Mouse (Mus musculus) thymus, postnatal 14 days (tissue): Measurements from ENCODE around the gene Akain1.

Source experiments
- DNase-seq: peaks from one replicate; pipeline ENCODE4 v3.0.0; 2021

The Akain1 gene

DNA sequence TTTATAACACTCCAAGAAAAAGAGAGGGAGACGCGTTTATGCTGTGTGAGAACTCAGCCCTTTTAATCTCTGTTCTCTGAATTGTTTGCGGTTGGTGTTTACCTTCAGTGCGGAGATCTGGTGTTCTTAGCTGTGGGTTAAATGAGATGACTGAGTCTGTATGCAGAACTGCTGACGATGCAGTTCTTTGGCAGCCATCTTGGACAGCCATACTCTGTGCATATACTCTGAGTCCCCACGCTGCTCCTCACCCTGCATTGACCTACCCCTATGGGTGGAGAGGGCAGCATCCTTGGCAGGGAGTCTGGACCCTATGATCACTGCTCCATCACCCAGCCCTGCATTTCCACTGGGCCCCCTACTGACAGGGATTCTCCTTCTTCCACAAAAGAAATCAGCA, 48.8 kb downstream of the Akain1 start:
- no peak for DNase-seq

DNA sequence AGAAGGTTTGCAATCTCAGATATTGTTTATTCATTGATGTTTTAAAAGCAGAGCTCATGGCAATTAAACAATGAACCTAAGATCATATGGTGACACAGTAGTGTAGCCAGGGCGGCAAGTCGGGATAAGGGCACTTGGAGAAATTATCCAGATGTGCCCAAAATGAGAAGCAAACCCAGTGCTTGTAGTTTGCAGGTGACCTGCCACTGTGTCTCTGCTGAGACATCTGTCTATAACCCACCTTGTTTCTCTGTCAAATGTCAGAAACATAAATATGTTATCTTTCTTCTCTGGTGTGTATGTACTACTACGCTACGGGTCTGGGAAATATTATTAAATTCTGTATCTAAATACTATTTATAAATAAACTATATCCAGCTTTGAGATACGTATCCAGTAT, 49.7 kb downstream of the Akain1 start:
- DNase-seq: no peak

DNA sequence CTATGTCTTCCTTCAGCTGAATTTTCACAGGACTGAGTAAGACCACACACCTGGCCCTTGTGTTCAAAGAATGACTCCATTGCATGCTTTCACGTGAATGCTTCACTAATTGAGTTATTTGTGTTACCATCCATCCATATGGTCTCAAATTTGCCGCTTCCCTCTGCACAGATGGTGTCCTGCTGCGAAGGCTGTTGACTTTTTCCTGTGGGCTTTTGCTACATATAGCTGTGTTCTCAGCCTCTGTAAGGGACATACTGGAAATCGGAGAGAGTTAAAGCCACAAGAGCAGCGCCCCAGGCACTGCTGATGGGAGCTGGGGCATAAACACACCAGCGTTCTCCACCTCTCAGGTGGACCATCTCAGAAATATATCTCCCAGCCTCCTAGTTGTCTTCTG, 53.2 kb downstream of the Akain1 start:
- DNase-seq: no peak

- DNase-seq: peak; percentile 29
Measured at GRCm38 (mm10) chr17:69495531-69495930, 56.4 kb downstream of the Akain1 start.

DNA sequence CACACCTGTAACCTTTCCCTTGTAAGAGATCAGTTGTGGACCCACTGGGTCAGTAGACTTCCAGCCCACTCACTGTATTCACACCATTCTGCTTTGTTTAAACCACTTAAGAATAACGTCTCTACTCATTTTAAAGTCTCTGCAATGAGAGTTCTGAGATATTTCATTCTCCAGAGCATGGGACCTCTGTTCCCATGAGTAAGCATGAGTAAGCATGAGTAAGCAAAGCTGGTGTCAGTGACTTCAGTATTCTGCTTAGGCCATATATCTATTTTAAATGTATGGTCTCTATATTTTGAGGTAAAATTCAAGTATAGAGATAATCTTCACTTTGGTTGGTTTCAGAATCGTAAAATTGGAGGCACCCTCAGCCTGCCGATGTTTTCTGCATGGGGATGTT, 57.0 kb downstream of the Akain1 start:
- DNase-seq: no peak

GRCm38 (mm10) chr17:69497315-69497714, 58.2 kb downstream of the Akain1 start:
- DNase-seq: no peak

DNA sequence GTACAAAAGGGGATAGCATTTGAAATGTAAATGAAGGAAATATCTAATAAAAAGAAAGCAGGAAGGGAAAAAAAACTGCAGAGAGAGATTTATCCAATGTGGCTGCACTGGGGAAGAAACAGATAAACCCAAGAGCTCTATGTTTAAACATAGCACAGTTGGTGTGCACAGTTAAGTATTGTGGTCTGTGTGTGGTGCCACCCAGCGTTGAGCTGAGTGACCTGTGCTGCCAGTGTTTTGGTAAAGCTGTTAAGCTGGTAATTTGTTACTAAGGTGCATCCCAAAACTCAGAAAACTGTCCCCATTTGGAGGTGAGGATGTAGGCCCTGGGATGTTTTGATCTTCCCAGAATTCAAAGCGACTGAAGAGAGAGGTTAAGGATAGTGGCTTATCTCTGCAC, 59.8 kb downstream of the Akain1 start:
- no peak for DNase-seq

- no peak for DNase-seq
Measured at GRCm38 (mm10) chr17:69499441-69499840, 60.3 kb downstream of the Akain1 start.

GRCm38 (mm10) chr17:69506070-69506469, 66.9 kb downstream of the Akain1 start:
- no peak for DNase-seq

DNA sequence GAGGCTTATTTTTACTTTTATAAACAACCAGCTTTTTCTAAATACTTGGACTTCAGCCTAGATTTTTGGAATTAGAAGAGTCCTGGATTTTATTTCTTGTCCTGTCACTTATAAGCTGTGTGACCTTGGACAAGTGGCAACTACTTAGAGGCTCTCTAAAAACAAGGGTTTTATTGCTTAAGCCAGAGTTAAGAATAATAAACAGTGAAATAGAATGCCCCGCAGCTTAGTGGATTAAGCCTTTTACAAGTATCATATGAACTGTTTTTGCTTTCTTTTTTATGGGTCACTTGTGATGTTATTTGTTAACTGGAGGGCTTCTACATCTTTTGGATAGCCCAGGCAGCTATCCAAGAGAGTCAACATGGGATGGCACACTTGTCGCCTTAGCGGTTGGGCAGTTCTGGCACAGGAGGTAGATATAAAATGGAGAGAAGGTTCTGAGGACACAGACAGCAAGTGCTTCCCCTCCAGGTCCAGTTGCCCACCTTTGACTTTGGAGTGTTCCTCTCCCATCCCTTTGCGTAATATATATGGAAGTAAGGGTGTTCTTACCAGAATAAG, 77.3 kb downstream of the Akain1 start:
- no peak for DNase-seq

DNA sequence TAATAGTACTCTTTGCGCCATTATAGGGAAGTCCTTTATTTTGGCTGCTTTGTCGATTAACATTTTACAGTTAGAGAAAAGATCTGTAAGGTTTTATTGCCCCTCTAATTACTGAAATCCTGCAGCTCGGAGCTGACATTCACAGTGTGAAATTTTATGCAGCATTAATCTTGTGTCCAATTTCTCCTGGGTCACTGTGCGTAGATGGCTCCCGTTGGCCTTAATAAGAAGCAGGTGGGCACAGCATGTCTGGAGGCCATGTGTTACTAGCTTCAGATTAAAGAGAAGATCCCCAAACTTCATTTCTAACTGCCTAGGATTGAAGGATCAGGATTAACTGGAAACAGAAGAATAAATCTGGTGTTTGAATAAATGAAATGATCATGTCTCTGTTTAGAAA, 92.3 kb downstream of the Akain1 start:
- DNase-seq: no peak
